9 mouse cellular contexts compared by ENCODE assay signal in genomic region chr1:90060599-90060998, GRCm38 (mm10). TPM values are rescaled to one million over a fixed set of nuclear protein-coding genes. Genes with fewer than 3 reads are reported as not detected.
DNase-seq lines count a peak whose midpoint lies in the region; ATAC-seq and TF ChIP-seq lines count a peak whose summit lies in the region.
"Had no signal": no experiment of that assay in that cellular context is flagged by ENCODE, and none has a peak within 500 bp of the region (broad histone marks: within the 10 kb centered on the region; RNA-seq: fewer than 3 reads in every experiment).

No protein-coding gene starts in this region.

- no peak overlapping the region for H3K4me3 ChIP-seq in embryonic facial prominence, embryonic 10.5 days
- H3K4me3 ChIP-seq in layer of hippocampus, adult 2 months = no peak overlapping the region

- no peak for ATAC-seq in CD4-positive, CD25-positive, alpha-beta regulatory T cell, adult 4 months

- H3K27me3 ChIP-seq in embryonic facial prominence, embryonic 10.5 days (replicated peaks; ENCODE audit: low read depth, poor library complexity, severe bottlenecking) = peaks cover 27% of the 10 kb centered on the region

- peak; percentile 6 for DNase-seq in CD4-positive, CD25-positive, alpha-beta regulatory T cell, adult 2 months (ENCODE audit: low read depth, low spot score)
- peak; percentile 66 for DNase-seq in adrenal gland, postnatal 10 days
- peak; percentile 66 for DNase-seq in embryonic facial prominence, embryonic 10.5 days (ENCODE audit: low spot score)
- DNase-seq in heart, postnatal 36 days = peak; percentile 51 to 63
- peak; percentile 45 to 72 for DNase-seq in layer of hippocampus, adult 2 months (ENCODE audit: low spot score in 2 of 2)
- DNase-seq in lung, postnatal 10 days = peak; percentile 74
- DNase-seq in right cerebral cortex, adult 2 months (ENCODE audit: low spot score in 2 of 2) = peak; percentile 68 to 78

- peaks cover 15% of the 10 kb centered on the region for H3K4me1 ChIP-seq in embryonic facial prominence, embryonic 10.5 days

- WGBS in embryonic facial prominence, embryonic 10.5 days = 21% methylated on average over 7 of the region's 7 CpGs

- peak; percentile 89 for TF ChIP-seq CTCF in layer of hippocampus, adult 2 months (conservative IDR thresholded peaks at IDR 0.05)

- intact Hi-C loops in heart, postnatal 36 days (cut with DNase I) = loop anchor here (1.0 to 5.0 kb wide), 5 partner anchors 140 to 896 kb away; no protein-coding TSS in a partner anchor

- H3K9me3 ChIP-seq in embryonic facial prominence, embryonic 10.5 days = no peaks in the 10 kb centered on the region

- no peak overlapping the region for H3K27ac ChIP-seq in embryonic facial prominence, embryonic 10.5 days (replicated peaks)
- no peak overlapping the region for H3K27ac ChIP-seq in layer of hippocampus, adult 2 months

- no peaks in the 10 kb centered on the region for H3K36me3 ChIP-seq in embryonic facial prominence, embryonic 10.5 days (replicated peaks)

RNA-seq across cellular contexts. Expression of gene Asb18, which starts 46.1 kb away (rescaled TPM):
- not detected for polyA plus RNA-seq in CD4-positive, CD25-positive, alpha-beta regulatory T cell, adult 4 months (2017; shearing (Covaris generic))
- total RNA-seq in adrenal gland, postnatal 10 days (2021) = 1 to 10 TPM in 1 of 2 experiments, not detected in 1; 1.5 TPM
- polyA plus RNA-seq in embryonic facial prominence, embryonic 10.5 days (2016; fragmentation: Nextera tagmentation; extraction: Ambion mirVana) = 0.05 TPM in 1 of 2 replicates, not detected in the other
- 10 to 100 TPM; 14.3 to 20.5 TPM for total RNA-seq in heart, postnatal 36 days (2021)
- 1 to 10 TPM; 2.5 to 3.2 TPM for total RNA-seq in layer of hippocampus, adult 2 months (2021)
- total RNA-seq: hematopoietic stem cell, adult 5-6 weeks had no signal

Comparison
In these comparisons a context has a peak if more than half of its experiments do, and no peak if none do; other contexts are left out.
1. DNase-seq: peak in every context shown above with its lines; median percentile 74 in lung, postnatal 10 days; 73 in right cerebral cortex, adult 2 months; 66 in adrenal gland, postnatal 10 days; 66 in embryonic facial prominence, embryonic 10.5 days; 58 in layer of hippocampus, adult 2 months; 57 in heart, postnatal 36 days; 6 in CD4-positive, CD25-positive, alpha-beta regulatory T cell, adult 2 months.